Mouse (Mus musculus): ENCODE data around the gene Olfr871.

GRCm38 (mm10) chr9:20211907-20212306 is at the start of gene Olfr871:
- TF ChIP-seq CTCF (IDR thresholded peaks at IDR 0.05; ENCODE audit: low read depth), result no peak
- TF ChIP-seq EP300 (optimal IDR thresholded peaks at IDR 0.05), result no peak

All from stomach, postnatal 0 days (tissue).